In genomic region chr13:112963081-112963480, GRCm38 (mm10) we compare ENCODE assay signal across 20 mouse cellular contexts. TPM values are rescaled to one million over a fixed set of nuclear protein-coding genes. Genes with fewer than 3 reads are reported as not detected.
"Had no signal": no experiment of that assay in that cellular context is flagged by ENCODE, and none has a peak within 500 bp of the region (broad histone marks: within the 10 kb centered on the region; RNA-seq: fewer than 3 reads in every experiment).

No protein-coding gene starts in this region.

- DNase-seq: lung, embryonic 14.5 days; lung, postnatal 10 days; lung, postnatal 4 days; midbrain, embryonic 14.5 days; retina, postnatal 1 day; right cerebral cortex, adult 18-20 months; right cerebral cortex, postnatal 25 days; right cerebral cortex, postnatal 4 days; spleen, adult 18-20 months; thymus, adult 18-20 months; thymus, postnatal 14 days; thymus, postnatal 36 days had no signal

- H3K4me3 ChIP-seq: midbrain, embryonic 10.5 days; midbrain, embryonic 12.5 days; myocyte; neural tube, embryonic 13.5 days; neural tube, embryonic 15.5 days had no signal

- H3K27me3 ChIP-seq: midbrain, embryonic 12.5 days; neural tube, embryonic 13.5 days; neural tube, embryonic 15.5 days had no signal

- H3K4me1 ChIP-seq: midbrain, embryonic 10.5 days; midbrain, embryonic 12.5 days; neural tube, embryonic 13.5 days; neural tube, embryonic 15.5 days had no signal

- H3K9ac ChIP-seq: lung, embryonic 14.5 days; midbrain, embryonic 12.5 days; neural tube, embryonic 13.5 days; neural tube, embryonic 15.5 days had no signal

- H3K4me2 ChIP-seq: lung, embryonic 14.5 days; midbrain, embryonic 12.5 days; neural tube, embryonic 13.5 days; neural tube, embryonic 15.5 days had no signal

- ATAC-seq: midbrain, embryonic 16.5 days had no signal

- H3K9me3 ChIP-seq: midbrain, embryonic 10.5 days; midbrain, embryonic 12.5 days; neural tube, embryonic 13.5 days; neural tube, embryonic 15.5 days had no signal

- H3K27ac ChIP-seq: midbrain, embryonic 10.5 days; midbrain, embryonic 12.5 days; neural tube, embryonic 13.5 days; neural tube, embryonic 15.5 days had no signal

RNA-seq across cellular contexts. Expression of gene Ccno, which starts 24.5 kb away (rescaled TPM):
- polyA plus RNA-seq: neural tube, embryonic 13.5 days had no signal

RNA-seq across cellular contexts. Expression of gene Mcidas, which starts 30.6 kb away (rescaled TPM):
- polyA plus RNA-seq: myocyte; neural tube, embryonic 11.5 days; small intestine, adult 2 months had no signal
